11 mouse cellular contexts compared by ENCODE assay signal in genomic region chr1:82759520-82759919, GRCm38 (mm10). TPM values are rescaled to one million over a fixed set of nuclear protein-coding genes. Genes with fewer than 3 reads are reported as not detected.
DNase-seq lines count a peak whose midpoint lies in the region; ATAC-seq and TF ChIP-seq lines count a peak whose summit lies in the region.
"Had no signal": no experiment of that assay in that cellular context is flagged by ENCODE, and none has a peak within 500 bp of the region (broad histone marks: within the 10 kb centered on the region; RNA-seq: fewer than 3 reads in every experiment).

No protein-coding gene starts in this region.

- H3K27me3 ChIP-seq in hindbrain, postnatal 0 days (ENCODE audit: insufficient read depth, low read length), result no peaks in the 10 kb centered on the region
- no peaks in the 10 kb centered on the region for H3K27me3 ChIP-seq in hindbrain, embryonic 12.5 days
- no peaks in the 10 kb centered on the region for H3K27me3 ChIP-seq in ES-Bruce4 (ENCODE audit: control insufficient read depth, insufficient read depth, low read length, poor library complexity, severe bottlenecking)
- no peaks in the 10 kb centered on the region for H3K27me3 ChIP-seq in kidney, embryonic 15.5 days
- H3K27me3 ChIP-seq: lung, embryonic 15.5 days; neural tube, embryonic 13.5 days had no signal

- DNase-seq in hindbrain, postnatal 0 days (ENCODE audit: low spot score), result no peak
- DNase-seq in 3T3-L1 (ENCODE audit: low read depth, low spot score), result peak; percentile 38
- DNase-seq in cerebellum, adult 11-12 months, result no peak
- DNase-seq in kidney, adult 11 months, result no peak
- DNase-seq: heart, adult 11 months had no signal

- H3K9me3 ChIP-seq in hindbrain, postnatal 0 days (ENCODE audit: low read length), result no peaks in the 10 kb centered on the region
- no peaks in the 10 kb centered on the region for H3K9me3 ChIP-seq in hindbrain, embryonic 12.5 days (replicated peaks)
- H3K9me3 ChIP-seq in ES-Bruce4 (replicated peaks; ENCODE audit: control insufficient read depth, insufficient read depth, low read length, poor library complexity, severe bottlenecking), result no peaks in the 10 kb centered on the region
- no peaks in the 10 kb centered on the region for H3K9me3 ChIP-seq in kidney, embryonic 15.5 days (replicated peaks)
- H3K9me3 ChIP-seq: lung, embryonic 15.5 days; neural tube, embryonic 13.5 days had no signal

- TF ChIP-seq POLR2A in ES-Bruce4 (IDR thresholded peaks at IDR 0.05; ENCODE audit: insufficient read depth, low read length), result no peak

- TF ChIP-seq EP300 in ES-Bruce4 (IDR thresholded peaks at IDR 0.05; ENCODE audit: insufficient read depth, low read depth, low read length), result no peak

- TF ChIP-seq CTCF in hindbrain, postnatal 0 days (IDR thresholded peaks at IDR 0.05; ENCODE audit: low read depth), result peak; percentile 37; the same call in 1 of the 2 replicates
- TF ChIP-seq CTCF in ES-Bruce4 (IDR thresholded peaks at IDR 0.05; ENCODE audit: low read depth, low read length), result peak; percentile 5

- no peak for ATAC-seq in hindbrain, postnatal 0 days
- ATAC-seq in hindbrain, embryonic 12.5 days (ENCODE audit: low FRiP score), result no peak
- ATAC-seq in erythroid progenitor cell, adult 5-6 weeks (replicated peaks; ENCODE audit: low FRiP score, poor library complexity, severe bottlenecking), result peak; percentile 59; the same call in 1 of the 2 replicates
- no peak for ATAC-seq in kidney, embryonic 15.5 days (replicated peaks; ENCODE audit: low FRiP score)

- no peak overlapping the region for H3K9ac ChIP-seq in hindbrain, postnatal 0 days (replicated peaks; ENCODE audit: low read length)
- H3K9ac ChIP-seq in hindbrain, embryonic 12.5 days, result no peak overlapping the region
- H3K9ac ChIP-seq in ES-Bruce4 (ENCODE audit: low read depth, poor library complexity, severe bottlenecking), result no peak overlapping the region
- H3K9ac ChIP-seq in kidney, embryonic 15.5 days, result no peak overlapping the region
- H3K9ac ChIP-seq: lung, embryonic 15.5 days; neural tube, embryonic 13.5 days had no signal

- H3K4me3 ChIP-seq in hindbrain, postnatal 0 days (ENCODE audit: low read length), result no peak overlapping the region
- H3K4me3 ChIP-seq in hindbrain, embryonic 12.5 days, result no peak overlapping the region
- H3K4me3 ChIP-seq in ES-Bruce4 (ENCODE audit: low read depth, low read length), result no peak overlapping the region
- H3K4me3 ChIP-seq in kidney, embryonic 15.5 days (replicated peaks), result no peak overlapping the region
- H3K4me3 ChIP-seq: lung, embryonic 15.5 days; neural tube, embryonic 13.5 days had no signal

- H3K27ac ChIP-seq in hindbrain, postnatal 0 days, result no peak overlapping the region
- H3K27ac ChIP-seq in hindbrain, embryonic 12.5 days, result no peak overlapping the region
- no peak overlapping the region for H3K27ac ChIP-seq in ES-Bruce4 (ENCODE audit: insufficient read depth, low read length)
- no peak overlapping the region for H3K27ac ChIP-seq in kidney, embryonic 15.5 days
- H3K27ac ChIP-seq: lung, embryonic 15.5 days; neural tube, embryonic 13.5 days had no signal

- no peaks in the 10 kb centered on the region for H3K4me1 ChIP-seq in hindbrain, postnatal 0 days (ENCODE audit: insufficient read depth, low read length)
- no peaks in the 10 kb centered on the region for H3K4me1 ChIP-seq in hindbrain, embryonic 12.5 days
- H3K4me1 ChIP-seq in ES-Bruce4 (ENCODE audit: control insufficient read depth, insufficient read depth, low read length), result no peaks in the 10 kb centered on the region
- H3K4me1 ChIP-seq in kidney, embryonic 15.5 days, result no peaks in the 10 kb centered on the region
- H3K4me1 ChIP-seq: lung, embryonic 15.5 days; neural tube, embryonic 13.5 days had no signal

- no peak overlapping the region for H3K4me2 ChIP-seq in hindbrain, postnatal 0 days (ENCODE audit: low read depth, low read length)
- H3K4me2 ChIP-seq in hindbrain, embryonic 12.5 days (replicated peaks), result no peak overlapping the region
- H3K4me2 ChIP-seq in kidney, embryonic 15.5 days, result no peak overlapping the region
- H3K4me2 ChIP-seq: lung, embryonic 15.5 days; neural tube, embryonic 13.5 days had no signal

- peaks cover 8% of the 10 kb centered on the region for H3K36me3 ChIP-seq in hindbrain, postnatal 0 days (ENCODE audit: insufficient read depth, low read length)
- peaks cover 37% of the 10 kb centered on the region for H3K36me3 ChIP-seq in hindbrain, embryonic 12.5 days
- peaks cover 5% of the 10 kb centered on the region for H3K36me3 ChIP-seq in ES-Bruce4 (ENCODE audit: control insufficient read depth, insufficient read depth, low read length, poor library complexity, severe bottlenecking)
- peaks cover 51% of the 10 kb centered on the region for H3K36me3 ChIP-seq in kidney, embryonic 15.5 days

- 95% methylated on average over 1 of the region's 1 CpGs for WGBS in hindbrain, postnatal 0 days
- WGBS in hindbrain, embryonic 12.5 days, result 93% methylated on average over 1 of the region's 1 CpGs
- WGBS in kidney, embryonic 15.5 days, result 93% methylated on average over 1 of the region's 1 CpGs

RNA-seq across cellular contexts. Expression of gene Tm4sf20, which starts 8.7 kb away (rescaled TPM):
- not detected in 2 replicates for total RNA-seq in hindbrain, postnatal 0 days (2014; rRNA removed)
- polyA plus RNA-seq in hindbrain, postnatal 0 days (2015; fragmentation: Nextera tagmentation; extraction: Ambion mirVana), result not detected in 2 replicates
- 0.16 TPM in 1 of 2 replicates, not detected in the other for polyA plus RNA-seq in hindbrain, embryonic 12.5 days (2016; fragmentation: Nextera tagmentation; extraction: Ambion mirVana)
- polyA plus RNA-seq in ES-Bruce4 (2011; ENCODE audit: insufficient read depth, insufficient read length, low read depth, missing spikeins), result not detected in 2 replicates
- total RNA-seq in erythroid progenitor cell, adult 5-6 weeks (2015; ENCODE audit: low replicate concordance), result not detected in 2 replicates
- not detected in 2 replicates for total RNA-seq in erythroid progenitor cell, adult 5-6 weeks (2017; ENCODE audit: low replicate concordance)
- 1.7 and 2.7 TPM in 2 replicates for polyA plus RNA-seq in kidney, embryonic 15.5 days (2015; fragmentation: Nextera tagmentation; extraction: Ambion mirVana)

RNA-seq across cellular contexts. Expression of gene Gm47791, which starts 11.5 kb away (rescaled TPM):
- total RNA-seq in hindbrain, postnatal 0 days (2014; rRNA removed), result not detected in 2 replicates
- polyA plus RNA-seq in hindbrain, postnatal 0 days (2015; fragmentation: Nextera tagmentation; extraction: Ambion mirVana), result not detected in 2 replicates
- not detected in 2 replicates for polyA plus RNA-seq in hindbrain, embryonic 12.5 days (2016; fragmentation: Nextera tagmentation; extraction: Ambion mirVana)
- polyA plus RNA-seq in ES-Bruce4 (2011; ENCODE audit: insufficient read depth, insufficient read length, low read depth, missing spikeins), result not detected in 2 replicates
- not detected in 2 replicates for total RNA-seq in erythroid progenitor cell, adult 5-6 weeks (2015; ENCODE audit: low replicate concordance)
- not detected in 2 replicates for total RNA-seq in erythroid progenitor cell, adult 5-6 weeks (2017; ENCODE audit: low replicate concordance)
- polyA plus RNA-seq in kidney, embryonic 15.5 days (2015; fragmentation: Nextera tagmentation; extraction: Ambion mirVana), result not detected in 2 replicates
- polyA plus RNA-seq: lung, embryonic 15.5 days; neural tube, embryonic 13.5 days had no signal

RNA-seq across cellular contexts. Expression of gene Mff, which starts 34.8 kb away (rescaled TPM):
- 309 and 364 TPM in 2 replicates for total RNA-seq in hindbrain, postnatal 0 days (2014; rRNA removed)
- polyA plus RNA-seq in hindbrain, postnatal 0 days (2015; fragmentation: Nextera tagmentation; extraction: Ambion mirVana), result 410 and 416 TPM in 2 replicates
- 259 and 278 TPM in 2 replicates for polyA plus RNA-seq in hindbrain, embryonic 12.5 days (2016; fragmentation: Nextera tagmentation; extraction: Ambion mirVana)
- polyA plus RNA-seq in ES-Bruce4 (2011; ENCODE audit: insufficient read depth, insufficient read length, low read depth, missing spikeins), result 157 and 170 TPM in 2 replicates
- 137 and 155 TPM in 2 replicates for total RNA-seq in erythroid progenitor cell, adult 5-6 weeks (2015; ENCODE audit: low replicate concordance)
- total RNA-seq in erythroid progenitor cell, adult 5-6 weeks (2017; ENCODE audit: low replicate concordance), result 71.2 and 78.5 TPM in 2 replicates
- polyA plus RNA-seq in kidney, embryonic 15.5 days (2015; fragmentation: Nextera tagmentation; extraction: Ambion mirVana), result 217 and 235 TPM in 2 replicates
